8 mouse cellular contexts compared by ENCODE assay signal in the genomic region with DNA sequence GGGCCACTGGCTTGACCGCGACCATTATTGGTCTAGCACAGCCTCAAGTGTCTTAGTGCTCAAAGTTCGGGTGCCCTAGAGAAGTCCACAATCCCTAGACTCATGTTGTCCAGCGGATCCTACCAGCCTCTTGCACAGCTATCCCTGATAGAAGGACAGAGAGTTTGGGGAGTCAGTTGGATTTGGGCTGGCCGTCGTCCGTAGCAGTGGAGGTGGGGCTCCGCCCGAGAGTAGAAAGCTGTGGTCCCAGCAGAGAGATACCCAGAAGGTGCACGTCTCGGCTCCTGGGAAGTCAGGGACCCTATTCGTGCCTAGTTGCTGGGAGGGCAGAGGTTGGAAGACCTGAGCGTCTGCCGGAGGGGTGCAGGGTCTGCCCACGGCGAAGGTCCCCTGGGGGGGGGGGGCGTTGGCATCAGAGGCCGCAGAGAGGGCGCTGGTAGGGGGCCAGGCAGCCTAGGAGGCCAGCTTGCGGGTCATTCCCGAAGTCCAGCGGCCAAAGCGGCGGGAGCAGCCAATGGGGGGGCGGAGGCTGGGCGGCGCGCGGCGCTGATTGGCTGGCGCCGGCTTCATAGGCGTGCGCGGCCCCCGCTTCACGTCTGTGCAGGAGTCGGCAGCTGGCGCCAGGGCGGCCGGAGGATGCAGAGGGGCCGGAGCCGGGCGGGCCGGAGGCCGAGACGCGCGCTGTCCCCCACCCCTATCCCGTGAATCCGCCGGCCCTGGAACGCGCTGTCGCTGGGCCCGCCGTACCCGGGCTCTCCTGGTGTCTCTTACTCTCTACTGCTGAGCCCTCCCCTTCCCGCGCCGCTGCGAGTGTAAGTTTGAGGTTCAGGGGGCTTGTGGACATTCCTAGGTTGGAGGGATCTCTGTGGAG. TPM values are rescaled to one million over a fixed set of nuclear protein-coding genes. Genes with fewer than 3 reads are reported as not detected.
DNase-seq lines count a peak whose midpoint lies in the region; ATAC-seq and TF ChIP-seq lines count a peak whose summit lies in the region.

No protein-coding gene starts in this region.

- peaks cover 30% of the 10 kb centered on the region for H3K4me1 ChIP-seq in forebrain, embryonic 11.5 days (replicated peaks; ENCODE audit: control insufficient read depth, insufficient read depth, low read length)
- H3K4me1 ChIP-seq in limb, embryonic 10.5 days: peaks cover 80% of the 10 kb centered on the region
- H3K4me1 ChIP-seq in thymus, adult 2 months (replicated peaks; ENCODE audit: control insufficient read depth, insufficient read depth, low read length): peaks cover 4% of the 10 kb centered on the region; the same call in 1 of the 2 replicates

- no peaks in the 10 kb centered on the region for H3K36me3 ChIP-seq in forebrain, embryonic 11.5 days (ENCODE audit: control insufficient read depth, insufficient read depth, low read length)
- no peaks in the 10 kb centered on the region for H3K36me3 ChIP-seq in limb, embryonic 10.5 days
- no peaks in the 10 kb centered on the region for H3K36me3 ChIP-seq in thymus, adult 2 months (ENCODE audit: control insufficient read depth, insufficient read depth, low read length)

- peaks cover 95% of the 10 kb centered on the region for H3K27me3 ChIP-seq in forebrain, embryonic 11.5 days (ENCODE audit: control insufficient read depth, insufficient read depth, low read length)
- peaks cover 100% of the 10 kb centered on the region for H3K27me3 ChIP-seq in limb, embryonic 10.5 days (ENCODE audit: low read depth, poor library complexity, severe bottlenecking)
- peaks cover 32% of the 10 kb centered on the region for H3K27me3 ChIP-seq in thymus, adult 2 months (ENCODE audit: control insufficient read depth, insufficient read depth, low read length)

- no peak for TF ChIP-seq CTCF in thymus, adult 2 months (IDR thresholded peaks at IDR 0.05; ENCODE audit: borderline replicate concordance, control insufficient read depth, extremely low read depth, insufficient read depth, low read length, poor library complexity)

- H3K9ac ChIP-seq in forebrain, embryonic 11.5 days (ENCODE audit: low read length): no peak overlapping the region

- DNase-seq in right cerebral cortex, adult 18-20 months: peak; percentile 32
- no peak for DNase-seq in right cerebral cortex, adult 2 months (ENCODE audit: low spot score in 2 of 2)
- DNase-seq in forebrain, embryonic 11.5 days (ENCODE audit: low spot score): peak; percentile 86
- peak; percentile 88 to 90 for DNase-seq in heart, postnatal 14 days
- peak; percentile 90 for DNase-seq in limb, embryonic 10.5 days (ENCODE audit: low spot score)
- peak; percentile 75 for DNase-seq in mesoderm, embryonic 11.5 days (ENCODE audit: low read depth, low spot score)
- peak; percentile 85 for DNase-seq in testis, postnatal 10 days (ENCODE audit: low spot score)
- DNase-seq in thymus, adult 2 months: no peak

- H3K9me3 ChIP-seq in forebrain, embryonic 11.5 days (ENCODE audit: control insufficient read depth, low read length): no peaks in the 10 kb centered on the region
- H3K9me3 ChIP-seq in limb, embryonic 10.5 days (replicated peaks): no peaks in the 10 kb centered on the region

- ATAC-seq in forebrain, embryonic 11.5 days (replicated peaks; ENCODE audit: low FRiP score): peak; percentile 68

- H3K27ac ChIP-seq in forebrain, embryonic 11.5 days (ENCODE audit: low read depth, low read length): no peak overlapping the region
- peak overlapping the region; percentile 47; the same call in 1 of the 2 replicates for H3K27ac ChIP-seq in limb, embryonic 10.5 days
- no peak overlapping the region for H3K27ac ChIP-seq in thymus, adult 2 months (ENCODE audit: control insufficient read depth, insufficient read depth, low read length)

- intact Hi-C loops in heart, postnatal 14 days (cut with DNase I): no loop called here

- H3K4me2 ChIP-seq in forebrain, embryonic 11.5 days (ENCODE audit: low read depth, low read length, severe bottlenecking): peak overlapping the region; percentile 57

- TF ChIP-seq POLR2A in thymus, adult 2 months (IDR thresholded peaks at IDR 0.05; ENCODE audit: control insufficient read depth, extremely low read depth, insufficient read depth, low read length, poor library complexity): no peak

- H3K4me3 ChIP-seq in forebrain, embryonic 11.5 days (ENCODE audit: low read depth, low read length): peak overlapping the region; percentile 32
- peak overlapping the region; percentile 55 for H3K4me3 ChIP-seq in limb, embryonic 10.5 days
- no peak overlapping the region for H3K4me3 ChIP-seq in thymus, adult 2 months (ENCODE audit: control insufficient read depth, insufficient read depth, low read length)

- 1% methylated on average over 57 of the region's 62 CpGs for WGBS in forebrain, embryonic 11.5 days
- 0% methylated on average over 54 of the region's 62 CpGs for WGBS in limb, embryonic 10.5 days
- 1% methylated on average over 61 of the region's 62 CpGs for WGBS in thymus, adult 2 months

RNA-seq across cellular contexts. Expression of a gene that starts 4.6 kb away (rescaled TPM):
- 6.3 and 7.9 TPM in 2 replicates for polyA plus RNA-seq in forebrain, embryonic 11.5 days (2014; fragmentation: Nextera tagmentation; extraction: Ambion mirVana)
- 10 to 100 TPM; 21.4 to 23.7 TPM for total RNA-seq in heart, postnatal 14 days (2021)
- polyA plus RNA-seq in limb, embryonic 10.5 days (2016; fragmentation: Nextera tagmentation; extraction: Ambion mirVana): 6.8 and 9.0 TPM in 2 replicates
- 2.1 and 3.0 TPM in 2 replicates for polyA plus RNA-seq in thymus, adult 2 months (2012; rRNA removed)

RNA-seq across cellular contexts. Expression of a gene that starts 23.8 kb away (rescaled TPM):
- not detected in 2 replicates for polyA plus RNA-seq in forebrain, embryonic 11.5 days (2014; fragmentation: Nextera tagmentation; extraction: Ambion mirVana)
- total RNA-seq in heart, postnatal 14 days (2021): not detected
- not detected in 2 replicates for polyA plus RNA-seq in limb, embryonic 10.5 days (2016; fragmentation: Nextera tagmentation; extraction: Ambion mirVana)
- polyA plus RNA-seq in thymus, adult 2 months (2012; rRNA removed): not detected in 2 replicates

Comparison
In these comparisons a context has a peak if more than half of its experiments do, and no peak if none do; other contexts are left out.
1. DNase-seq: peak in right cerebral cortex, adult 18-20 months (single experiment), forebrain, embryonic 11.5 days (single experiment), heart, postnatal 14 days (2 of 2), limb, embryonic 10.5 days (single experiment), mesoderm, embryonic 11.5 days (single experiment) and testis, postnatal 10 days (single experiment); none in right cerebral cortex, adult 2 months (0 of 2) and thymus, adult 2 months (single experiment).